Mouse (Mus musculus): ENCODE results near the gene Adcy9.

GRCm38 (mm10) chr16:4281470-4281869 is 138.8 kb downstream of the Adcy9 start:
- no peak for TF ChIP-seq CTCF (conservative IDR thresholded peaks at IDR 0.05; ENCODE audit: insufficient read depth, insufficient read length, low read depth, low read length)
- no peak for TF ChIP-seq POLR2A (IDR thresholded peaks at IDR 0.05; ENCODE audit: low read depth, low read length)

Data from kidney, adult 2 months (tissue).